Mouse (Mus musculus) ES-E14 (cell line): ENCODE results near the gene Klk9.

Experiments
- CHD2 ChIP-seq: IDR thresholded peaks from 2 replicates; pipeline ENCODE4 v1.6.1; 2014; ENCODE audit warnings: mild to moderate bottlenecking, low read depth, low read length, inconsistent platforms
- HCFC1 ChIP-seq: IDR thresholded peaks from 2 replicates; pipeline ENCODE4 v1.6.1; 2012; ENCODE audit warnings: low read length, inconsistent platforms, borderline replicate concordance; ENCODE audit not compliant: insufficient read depth
- MAFK ChIP-seq: IDR thresholded peaks from 2 replicates; pipeline ENCODE4 v1.6.1; 2014; ENCODE audit warnings: mild to moderate bottlenecking, low read depth, low read length, inconsistent platforms; ENCODE audit not compliant: insufficient read depth
- ZC3H11A ChIP-seq: IDR thresholded peaks from 2 replicates; pipeline ENCODE4 v1.6.1; 2012; ENCODE audit warnings: low read depth, mild to moderate bottlenecking, inconsistent platforms, low read length, borderline replicate concordance

GRCm38 (mm10) chr7:43771916-43772315, 19.8 kb upstream of the Klk9 start:
- TF ChIP-seq CHD2 = no peak
- TF ChIP-seq MAFK = no peak
- no peak for TF ChIP-seq ZC3H11A
- TF ChIP-seq HCFC1 = no peak
